Mouse (Mus musculus) heart, embryonic 10.5 days (tissue): Measurements from ENCODE around the gene Cyth3. TPM values are rescaled to one million over a fixed set of nuclear protein-coding genes. Genes with fewer than 3 reads are reported as not detected.

Source experiments
- DNase-seq: peaks from one replicate; pipeline ENCODE4 v3.0.0-alpha.2; 2017; ENCODE audit warnings: low spot score
- H3K27ac ChIP-seq: fragments of 300-500 bp; sonication (generic); 2 replicates; pipeline ENCODE4 v1.5.1; 2016; ENCODE audit warnings: mild to moderate bottlenecking
- H3K27me3 ChIP-seq: fragments of 300-500 bp; sonication (generic); 2 replicates; pipeline ENCODE4 v1.6.1; 2016; ENCODE audit warnings: mild to moderate bottlenecking; ENCODE audit not compliant: poor library complexity, insufficient read depth, severe bottlenecking
- H3K36me3 ChIP-seq: fragments of 300-500 bp; sonication (generic); 2 replicates; pipeline ENCODE4 v1.6.1; 2016; ENCODE audit warnings: mild to moderate bottlenecking, moderate library complexity
- H3K4me1 ChIP-seq: fragments of 300-500 bp; sonication (generic); 2 replicates; pipeline ENCODE4 v1.6.1; 2016; ENCODE audit warnings: mild to moderate bottlenecking
- H3K4me3 ChIP-seq: fragments of 300-500 bp; sonication (generic); 2 replicates; pipeline ENCODE4 v1.5.1; 2016; ENCODE audit warnings: mild to moderate bottlenecking, moderate library complexity
- H3K9me3 ChIP-seq: fragments of 300-500 bp; sonication (generic); 2 replicates; pipeline ENCODE4 v1.6.1; 2016; ENCODE audit warnings: mild to moderate bottlenecking, moderate library complexity
- WGBS: fragments of 180-500 bp; shearing (Covaris S2); methylation state at CpG from one replicate; pipeline ENCODE4 v1.1.7; 2016; 5-methylcytosine and 5-hydroxymethylcytosine counted together
- polyA plus RNA-seq: library from polyadenylated mRNA; unstranded; fragments of >200 nt; fragmentation: Nextera tagmentation; extraction: Ambion mirVana; gene quantifications from 2 replicates; pipeline ENCODE4 v1.2.1, GENCODE M21; 2016

The Cyth3 gene
- polyA plus RNA-seq, 1 experiment from 2014 or later, result 30.9 TPM

DNA sequence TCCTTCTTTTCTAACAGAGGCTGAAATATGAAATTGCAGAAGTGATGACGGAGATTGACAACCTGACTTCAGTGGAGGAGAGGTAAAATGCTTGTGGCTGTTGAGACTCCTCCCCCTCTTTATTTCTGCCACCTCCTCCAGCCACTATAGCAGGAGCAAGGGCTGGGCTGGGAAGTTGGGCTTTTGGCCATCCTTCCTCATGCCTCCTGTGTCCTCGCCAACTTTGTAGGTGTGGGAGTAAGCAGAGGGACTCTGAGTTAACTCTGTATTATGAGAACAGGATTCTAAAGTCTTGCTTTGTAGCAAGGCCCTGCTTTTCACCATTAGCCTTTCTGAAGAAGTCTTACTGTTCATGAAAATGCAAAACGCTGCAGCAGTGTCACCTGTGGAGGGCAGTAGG, 64.2 kb downstream of the Cyth3 start:
- H3K36me3 ChIP-seq, result peaks cover 31% of the 10 kb centered on the region
- H3K9me3 ChIP-seq, result no peaks in the 10 kb centered on the region
- H3K27ac ChIP-seq, result no peak overlapping the region
- no peak overlapping the region for H3K4me3 ChIP-seq
- no peaks in the 10 kb centered on the region for H3K27me3 ChIP-seq
- WGBS, result 85% methylated on average over 3 of the region's 3 CpGs
- DNase-seq, result no peak
- peaks cover 9% of the 10 kb centered on the region for H3K4me1 ChIP-seq

DNA sequence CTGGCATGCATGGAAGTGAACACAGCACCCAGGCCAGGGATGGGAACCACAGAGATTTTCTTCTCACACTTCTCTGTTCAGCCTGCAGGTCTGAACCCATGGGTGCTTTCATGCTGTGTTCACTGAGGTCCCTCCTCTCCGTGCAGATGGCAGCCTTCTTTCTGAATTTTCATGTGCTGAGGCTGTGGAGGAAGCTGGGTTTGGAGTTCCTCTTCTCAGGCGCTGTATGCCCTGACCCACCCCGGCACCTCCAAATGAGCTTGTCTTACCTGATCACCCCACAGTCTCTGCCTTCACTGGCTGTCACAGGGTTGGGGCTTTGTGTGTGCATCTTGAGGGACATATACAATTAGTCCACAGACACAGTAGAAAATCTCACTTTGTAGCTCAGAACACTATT, 65.3 kb downstream of the Cyth3 start:
- Histone ChIP-seq H3K4me3 (no peak overlapping the region), H3K4me1 (peaks cover 9% of the 10 kb centered on the region), H3K9me3 (no peaks in the 10 kb centered on the region), H3K36me3 (peaks cover 39% of the 10 kb centered on the region), H3K27ac (no peak overlapping the region), H3K27me3 (no peaks in the 10 kb centered on the region)
- DNase-seq, result no peak
- 89% methylated on average over 3 of the region's 3 CpGs for WGBS

DNA sequence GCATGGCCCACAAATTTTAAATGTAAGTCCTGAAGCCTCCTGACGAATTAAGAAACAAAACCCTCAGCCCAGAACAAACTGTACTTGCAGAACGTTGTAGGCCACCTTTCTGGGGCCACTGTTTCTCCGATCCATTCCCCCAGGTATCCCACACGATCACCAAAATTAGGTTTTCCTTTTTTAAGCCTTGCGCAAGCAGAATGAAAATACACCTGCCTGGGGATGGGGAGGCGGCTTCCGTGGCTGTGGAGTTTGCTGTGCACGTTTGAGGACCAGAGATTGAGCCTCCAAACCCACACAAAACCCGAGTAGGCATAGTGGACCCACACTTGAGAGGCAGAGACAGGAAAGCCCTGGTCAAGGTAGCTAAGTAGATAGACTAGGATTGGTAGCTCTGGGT, 68.1 kb downstream of the Cyth3 start:
- no peaks in the 10 kb centered on the region for H3K9me3 ChIP-seq
- H3K27me3 ChIP-seq, result no peaks in the 10 kb centered on the region
- no peak overlapping the region for H3K4me3 ChIP-seq
- peaks cover 56% of the 10 kb centered on the region for H3K36me3 ChIP-seq
- DNase-seq, result no peak
- H3K27ac ChIP-seq, result no peak overlapping the region
- H3K4me1 ChIP-seq, result no peaks in the 10 kb centered on the region
- 84% methylated on average over 9 of the region's 9 CpGs for WGBS

DNA sequence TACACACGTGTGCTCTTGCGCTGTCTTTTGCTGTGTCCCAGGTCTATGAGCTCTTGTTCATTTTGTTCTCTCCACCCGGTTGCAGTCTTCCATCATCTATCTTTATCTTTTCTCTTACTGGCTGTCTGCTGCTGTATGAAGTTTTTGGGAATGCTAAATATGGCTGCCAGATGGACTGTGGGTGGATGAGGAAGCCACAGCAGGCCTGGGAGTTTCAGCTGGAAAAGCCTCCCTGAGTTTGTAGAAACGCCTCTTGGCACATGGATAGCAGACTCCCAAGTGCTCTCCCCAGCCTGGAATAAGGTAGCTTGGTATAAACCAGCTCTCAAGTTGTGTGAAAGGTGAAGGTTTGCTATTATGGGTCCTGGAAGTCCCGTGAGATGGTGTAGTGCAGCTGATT, 68.7 kb downstream of the Cyth3 start:
- no peak for DNase-seq
- H3K9me3 ChIP-seq, result no peaks in the 10 kb centered on the region
- H3K4me1 ChIP-seq, result no peaks in the 10 kb centered on the region
- H3K27ac ChIP-seq, result no peak overlapping the region
- no peaks in the 10 kb centered on the region for H3K27me3 ChIP-seq
- no peak overlapping the region for H3K4me3 ChIP-seq
- H3K36me3 ChIP-seq, result peaks cover 55% of the 10 kb centered on the region
- WGBS, result 88% methylated on average over 5 of the region's 5 CpGs

DNA sequence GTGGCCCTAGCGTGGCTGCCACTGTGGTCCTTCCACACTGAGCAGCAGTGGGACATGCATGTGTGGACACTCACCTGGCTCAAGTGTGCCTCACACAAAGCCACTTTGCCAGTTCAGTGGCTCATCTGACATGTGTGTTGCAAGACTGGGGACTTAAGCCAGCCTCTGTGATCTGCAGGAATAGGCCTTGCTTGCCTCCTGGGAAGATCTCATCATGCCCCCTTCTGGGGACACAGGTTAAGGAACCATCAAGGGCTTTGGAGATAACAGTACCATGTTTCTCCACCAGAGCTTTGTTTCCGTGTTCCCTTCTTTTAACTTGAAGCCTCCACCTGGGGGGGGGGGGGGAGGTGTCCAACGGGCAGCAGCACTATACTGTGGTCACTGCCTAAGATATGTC, 74.1 kb downstream of the Cyth3 start:
- no peaks in the 10 kb centered on the region for H3K9me3 ChIP-seq
- no peak for DNase-seq
- 64% methylated on average over 3 of the region's 3 CpGs for WGBS
- peaks cover 67% of the 10 kb centered on the region for H3K36me3 ChIP-seq
- no peaks in the 10 kb centered on the region for H3K27me3 ChIP-seq
- H3K4me1 ChIP-seq, result peaks cover 3% of the 10 kb centered on the region; the same call in 1 of the 2 replicates
- H3K27ac ChIP-seq, result no peak overlapping the region
- no peak overlapping the region for H3K4me3 ChIP-seq

DNA sequence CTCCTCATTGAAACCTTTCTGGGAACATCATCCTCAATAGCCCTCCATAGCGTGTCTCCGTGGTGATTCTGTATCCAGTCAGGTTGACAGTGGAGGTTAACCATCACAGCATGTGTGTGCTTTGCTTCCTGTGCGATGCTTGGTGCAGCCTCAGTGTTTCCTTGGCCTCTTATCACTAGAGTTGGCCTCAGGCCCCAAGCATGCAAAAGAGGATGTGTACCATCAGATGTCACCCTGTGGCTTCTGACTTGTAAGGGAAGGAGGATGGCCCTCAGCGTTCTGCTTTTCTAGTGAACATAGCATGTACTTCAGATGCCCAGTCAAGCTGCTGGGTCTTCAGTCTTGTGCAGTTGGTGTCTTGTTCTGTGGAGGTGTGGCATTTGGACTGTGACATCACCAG, 76.2 kb downstream of the Cyth3 start:
- Histone ChIP-seq H3K9me3 (no peaks in the 10 kb centered on the region), H3K27ac (no peak overlapping the region), H3K4me1 (peaks cover 3% of the 10 kb centered on the region; the same call in 1 of the 2 replicates), H3K27me3 (no peaks in the 10 kb centered on the region), H3K4me3 (no peak overlapping the region), H3K36me3 (peaks cover 72% of the 10 kb centered on the region)
- DNase-seq, result no peak
- WGBS, result 81% methylated on average over 4 of the region's 4 CpGs

DNA sequence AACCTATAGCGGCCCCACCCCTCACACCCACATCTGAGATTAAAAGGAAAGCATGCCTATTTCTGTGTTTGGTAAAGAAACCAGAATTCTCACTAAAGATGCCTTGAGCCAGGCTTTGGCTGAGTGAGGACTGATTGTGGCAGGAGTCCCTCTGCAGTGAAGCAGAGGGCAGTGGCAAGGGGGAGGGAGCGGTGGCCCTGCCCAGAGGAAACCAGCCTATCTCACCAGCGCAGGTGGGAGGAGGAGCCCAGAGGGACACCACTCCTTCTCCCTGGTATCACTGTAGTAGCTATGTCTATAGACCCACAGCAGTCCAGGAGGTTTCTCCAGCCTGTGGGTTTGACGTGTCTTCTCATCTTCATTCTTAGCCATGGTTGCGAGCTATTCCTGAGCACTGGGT, 78.0 kb downstream of the Cyth3 start:
- peak; percentile 88 for DNase-seq
- Histone ChIP-seq H3K27ac (no peak overlapping the region), H3K4me3 (no peak overlapping the region), H3K9me3 (no peaks in the 10 kb centered on the region), H3K36me3 (peaks cover 75% of the 10 kb centered on the region), H3K27me3 (no peaks in the 10 kb centered on the region), H3K4me1 (peaks cover 9% of the 10 kb centered on the region)
- WGBS, result 81% methylated on average over 5 of the region's 5 CpGs

DNA sequence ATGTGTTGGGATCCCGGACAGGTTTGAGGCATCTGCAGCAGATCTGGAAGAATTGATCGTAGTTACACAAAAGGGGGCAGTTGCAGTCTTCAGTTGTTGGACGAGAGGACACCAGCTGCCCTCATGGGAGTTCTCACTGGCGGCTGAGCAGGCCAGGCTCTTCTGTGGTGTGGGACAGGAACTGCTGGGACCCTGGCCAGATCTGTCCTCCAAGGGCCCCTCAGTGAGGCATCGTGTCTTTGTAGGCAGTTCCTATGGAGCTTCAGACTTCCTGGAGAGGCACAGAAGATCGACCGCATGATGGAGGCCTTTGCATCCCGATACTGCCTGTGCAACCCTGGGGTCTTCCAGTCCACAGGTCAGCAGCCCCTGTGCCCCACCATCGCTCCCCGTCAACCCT, 78.8 kb downstream of the Cyth3 start:
- WGBS, result 89% methylated on average over 10 of the region's 10 CpGs
- Histone ChIP-seq H3K4me3 (no peak overlapping the region), H3K36me3 (peaks cover 75% of the 10 kb centered on the region), H3K9me3 (no peaks in the 10 kb centered on the region), H3K27ac (0 out of 2 replicates have a peak overlapping the region, but pooled peaks have one; percentile 2), H3K4me1 (peaks cover 17% of the 10 kb centered on the region), H3K27me3 (no peaks in the 10 kb centered on the region)
- DNase-seq, result no peak

DNA sequence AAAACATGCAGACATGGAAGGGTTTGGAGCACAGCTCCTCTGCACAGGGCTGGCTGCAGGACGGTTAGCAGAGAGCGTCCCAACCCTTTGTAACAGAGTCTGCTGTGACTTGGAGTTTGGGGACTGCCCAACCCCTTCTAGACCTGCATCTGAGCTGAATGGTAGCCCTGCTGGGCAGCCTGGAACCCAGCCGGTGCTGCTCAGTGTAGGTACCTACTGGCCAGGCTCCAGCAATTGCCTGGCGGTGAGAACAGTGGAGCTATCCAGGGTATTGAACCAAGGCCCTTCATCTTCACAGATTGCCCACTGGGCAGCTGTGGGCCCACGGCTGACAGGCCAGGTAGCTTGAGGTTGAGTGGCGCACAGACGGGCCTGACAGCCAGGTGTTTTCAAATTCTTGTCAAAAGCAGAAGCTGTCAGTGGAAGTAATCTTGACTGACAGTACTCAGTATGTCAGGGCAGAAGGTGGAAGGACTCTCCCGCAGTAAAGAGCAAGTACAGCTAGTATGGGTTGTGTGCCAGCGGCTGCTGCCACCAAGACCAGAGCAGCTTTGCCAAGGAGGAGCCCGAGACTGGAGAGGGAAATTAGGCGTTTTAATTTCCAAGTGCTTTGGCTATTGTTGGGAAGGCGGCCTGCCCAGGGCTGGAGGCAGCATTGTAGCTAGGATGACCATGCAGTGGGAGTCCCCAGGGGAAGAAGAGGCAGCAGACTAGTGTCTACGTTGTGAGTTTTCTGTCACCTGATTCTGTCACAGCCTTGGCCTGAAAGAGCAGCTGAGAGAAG, 82.8 kb downstream of the Cyth3 start:
- Histone ChIP-seq H3K27me3 (no peaks in the 10 kb centered on the region), H3K9me3 (no peaks in the 10 kb centered on the region), H3K27ac (0 out of 2 replicates have a peak overlapping the region, but pooled peaks have one; percentile 18), H3K4me1 (peaks cover 30% of the 10 kb centered on the region), H3K4me3 (no peak overlapping the region), H3K36me3 (peaks cover 74% of the 10 kb centered on the region)
- no peak for DNase-seq
- WGBS, result 80% methylated on average over 13 of the region's 13 CpGs

DNA sequence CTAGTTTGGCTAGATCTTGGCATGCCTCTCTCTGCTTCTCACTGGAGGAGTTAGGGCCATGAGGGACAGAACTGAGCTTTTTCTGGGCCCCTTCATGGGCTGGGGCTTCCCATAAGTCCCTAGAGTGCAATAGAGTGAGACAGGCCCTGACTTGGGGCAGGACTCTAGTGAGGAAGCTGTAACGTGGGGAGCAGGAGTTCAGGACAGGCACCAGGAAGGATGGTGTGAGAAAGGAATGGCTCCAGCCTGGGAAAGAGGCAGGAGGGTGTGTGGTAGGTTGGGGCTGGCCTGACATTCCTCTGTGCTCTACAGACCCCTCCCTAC, 83.4 kb downstream of the Cyth3 start:
- no peak for DNase-seq
- Histone ChIP-seq H3K27me3 (no peaks in the 10 kb centered on the region), H3K4me3 (no peak overlapping the region), H3K27ac (peak overlapping the region; percentile 18; the same call in 1 of the 2 replicates), H3K36me3 (peaks cover 77% of the 10 kb centered on the region), H3K4me1 (peaks cover 30% of the 10 kb centered on the region), H3K9me3 (no peaks in the 10 kb centered on the region)
- 58% methylated on average over 1 of the region's 1 CpGs for WGBS

DNA sequence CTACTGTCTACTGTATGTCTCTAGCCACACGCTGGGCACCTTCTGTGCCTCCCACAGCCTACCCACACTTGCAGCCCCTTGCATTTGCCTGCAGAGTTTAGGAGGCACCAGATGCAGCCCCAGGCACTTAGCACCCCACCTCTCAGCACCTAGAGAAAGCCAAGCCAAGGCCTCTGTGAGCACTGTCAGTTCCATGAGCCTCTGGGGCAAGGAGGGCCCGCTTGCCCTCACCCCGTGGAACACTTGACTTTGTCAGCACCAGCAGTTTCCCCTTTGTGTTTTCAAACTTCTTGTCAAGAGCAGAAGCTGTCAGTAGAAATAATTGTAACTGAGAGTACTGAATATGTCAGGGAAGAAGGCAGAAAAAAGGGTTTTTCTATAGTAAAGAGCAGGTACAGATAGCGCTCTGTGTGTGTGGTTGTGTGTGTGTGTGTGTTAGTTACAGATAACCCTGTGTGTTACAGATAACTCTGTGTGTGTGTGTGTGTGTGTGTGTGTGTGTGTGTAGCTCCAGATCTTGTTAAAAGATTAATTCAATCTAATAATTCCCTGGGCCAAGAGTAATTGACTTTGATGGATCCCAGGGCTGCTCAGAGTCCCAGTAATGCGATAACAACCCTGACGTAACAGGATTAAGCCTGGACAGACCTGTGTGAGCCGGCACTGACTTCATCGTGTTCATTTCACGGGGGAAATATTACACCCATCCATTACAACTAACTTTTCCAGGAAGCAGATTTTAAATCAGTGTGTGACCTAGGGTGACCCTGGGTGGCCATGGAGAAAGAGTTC, 84.0 kb downstream of the Cyth3 start:
- Histone ChIP-seq H3K9me3 (no peaks in the 10 kb centered on the region), H3K4me3 (no peak overlapping the region), H3K27ac (peak overlapping the region; percentile 77), H3K4me1 (peaks cover 30% of the 10 kb centered on the region), H3K36me3 (peaks cover 74% of the 10 kb centered on the region), H3K27me3 (no peaks in the 10 kb centered on the region)
- WGBS, result 49% methylated on average over 9 of the region's 9 CpGs
- DNase-seq, result no peak

DNA sequence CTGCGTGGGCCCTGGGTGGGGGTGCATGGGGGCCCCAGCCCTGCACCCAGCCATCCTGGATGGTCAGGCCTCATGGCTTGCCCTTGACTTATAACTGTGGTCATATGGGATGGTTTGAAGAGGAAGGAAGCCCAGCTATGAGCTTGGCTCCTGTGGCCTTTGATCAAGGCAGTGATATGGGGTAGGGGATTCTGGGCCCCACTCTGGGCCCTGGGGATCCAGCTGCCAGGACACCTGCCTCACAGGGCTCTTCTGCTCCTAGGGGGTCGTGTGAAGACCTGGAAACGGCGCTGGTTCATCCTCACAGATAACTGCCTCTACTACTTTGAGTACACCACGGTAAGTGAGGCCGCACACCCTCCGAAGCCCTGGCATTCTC, 84.6 kb downstream of the Cyth3 start:
- Histone ChIP-seq H3K36me3 (peaks cover 72% of the 10 kb centered on the region), H3K27me3 (no peaks in the 10 kb centered on the region), H3K4me3 (no peak overlapping the region), H3K4me1 (peaks cover 30% of the 10 kb centered on the region), H3K27ac (peak overlapping the region; percentile 77), H3K9me3 (no peaks in the 10 kb centered on the region)
- WGBS, result 80% methylated on average over 7 of the region's 7 CpGs
- no peak for DNase-seq

DNA sequence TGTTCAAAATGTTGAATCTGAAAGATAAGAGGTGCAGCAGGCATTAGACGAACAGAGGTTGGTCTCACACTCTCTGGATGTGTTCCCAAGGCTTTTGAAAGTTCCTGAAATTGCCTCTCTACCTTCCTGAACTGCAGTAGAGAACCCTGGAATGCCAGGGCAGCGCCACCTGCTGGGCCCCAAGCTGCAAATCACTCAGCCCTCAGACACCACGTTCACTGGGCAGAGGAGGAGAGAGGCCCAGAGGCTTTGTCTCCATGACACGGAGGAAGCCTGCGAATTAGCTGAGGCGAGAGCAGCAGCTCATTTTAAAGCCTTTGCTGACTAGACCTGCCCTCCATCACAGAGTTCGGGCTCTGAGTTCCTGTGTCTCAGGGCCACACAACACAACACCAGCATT, 89.1 kb downstream of the Cyth3 start:
- H3K27ac ChIP-seq, result no peak overlapping the region
- no peak overlapping the region for H3K4me3 ChIP-seq
- peak; percentile 88 for DNase-seq
- WGBS, result 23% methylated on average over 7 of the region's 7 CpGs
- no peaks in the 10 kb centered on the region for H3K27me3 ChIP-seq
- peaks cover 14% of the 10 kb centered on the region for H3K4me1 ChIP-seq
- H3K36me3 ChIP-seq, result peaks cover 86% of the 10 kb centered on the region
- H3K9me3 ChIP-seq, result no peaks in the 10 kb centered on the region
